Mouse (Mus musculus) forebrain, embryonic 13.5 days (tissue): ENCODE results near the gene Cnr2. TPM values are rescaled to one million over a fixed set of nuclear protein-coding genes. Genes with fewer than 3 reads are reported as not detected.
"Not testable (repeated sequence)": the region's sequence is repeated elsewhere in the genome, so short reads cannot be mapped to it uniquely, and the experiment has no call there.

Experiments
- ATAC-seq: fragments of 200-750 bp; cut with Nextera tagmentation; 2 replicates; pipeline ENCODE4 v1.8.0; 2017
- H3K27ac ChIP-seq: fragments of 300-500 bp; sonication (generic); 2 replicates; pipeline ENCODE4 v1.5.1; 2015; ENCODE audit warnings: inconsistent platforms, mild to moderate bottlenecking, moderate library complexity
- H3K27me3 ChIP-seq: fragments of 300-500 bp; sonication (generic); 2 replicates; pipeline ENCODE4 v1.6.1; 2015; ENCODE audit warnings: mild to moderate bottlenecking, inconsistent platforms
- H3K36me3 ChIP-seq: fragments of 300-500 bp; sonication (generic); 2 replicates; pipeline ENCODE4 v1.6.1; 2015; ENCODE audit warnings: mild to moderate bottlenecking, inconsistent platforms; ENCODE audit not compliant: poor library complexity, severe bottlenecking
- H3K4me1 ChIP-seq: fragments of 300-500 bp; sonication (generic); 2 replicates; pipeline ENCODE4 v1.6.1; 2015; ENCODE audit warnings: inconsistent platforms
- H3K4me2 ChIP-seq: fragments of 300-500 bp; sonication (generic); 2 replicates; pipeline ENCODE4 v1.6.1; 2015; ENCODE audit warnings: inconsistent platforms, mild to moderate bottlenecking, moderate library complexity
- H3K4me3 ChIP-seq: fragments of 300-500 bp; sonication (generic); 2 replicates; pipeline ENCODE4 v1.5.1; 2015; ENCODE audit warnings: mild to moderate bottlenecking, inconsistent platforms
- H3K9ac ChIP-seq: fragments of 300-500 bp; sonication (generic); 2 replicates; pipeline ENCODE4 v1.6.1; 2015; ENCODE audit warnings: mild to moderate bottlenecking, inconsistent platforms
- H3K9me3 ChIP-seq: fragments of 300-500 bp; sonication (generic); replicated peaks from 2 replicates; pipeline ENCODE4 v1.6.1; 2016; ENCODE audit warnings: inconsistent platforms
- WGBS: fragments of 180-500 bp; shearing (Covaris S2); methylation state at CpG from one replicate; pipeline ENCODE4 v1.1.7; 2015; 5-methylcytosine and 5-hydroxymethylcytosine counted together
- polyA plus RNA-seq: library from polyadenylated mRNA; unstranded; fragments of >200 nt; fragmentation: Nextera tagmentation; extraction: Ambion mirVana; gene quantifications from 2 replicates; pipeline ENCODE4 v1.2.1, GENCODE M21; 2015

Gene Cnr2
- polyA plus RNA-seq, 1 experiment from 2014 or later = 0.13 TPM

GRCm38 (mm10) chr4:135929405-135929804, 34.2 kb downstream of the Cnr2 start:
- Histone ChIP-seq H3K4me3 (no peak overlapping the region), H3K4me2 (no peak overlapping the region), H3K9me3 (no peaks in the 10 kb centered on the region), H3K9ac (no peak overlapping the region), H3K36me3 (peaks cover 40% of the 10 kb centered on the region), H3K27me3 (no peaks in the 10 kb centered on the region), H3K27ac (no peak overlapping the region), H3K4me1 (no peaks in the 10 kb centered on the region)
- 88% methylated on average over 5 of the region's 5 CpGs for WGBS
- no peak for ATAC-seq

GRCm38 (mm10) chr4:135929828-135930227, 34.6 kb downstream of the Cnr2 start:
- Histone ChIP-seq H3K27ac (no peak overlapping the region), H3K27me3 (no peaks in the 10 kb centered on the region), H3K9ac (no peak overlapping the region), H3K36me3 (peaks cover 36% of the 10 kb centered on the region), H3K4me2 (no peak overlapping the region), H3K9me3 (no peaks in the 10 kb centered on the region), H3K4me3 (no peak overlapping the region), H3K4me1 (no peaks in the 10 kb centered on the region)
- 91% methylated on average over 9 of the region's 9 CpGs for WGBS
- no peak for ATAC-seq

GRCm38 (mm10) chr4:135930239-135930638, 35.0 kb downstream of the Cnr2 start:
- ATAC-seq = no peak
- H3K27ac ChIP-seq = no peak overlapping the region

GRCm38 (mm10) chr4:135931832-135932231, 36.6 kb downstream of the Cnr2 start:
- WGBS = 60% methylated on average over 5 of the region's 5 CpGs
- 0 out of 2 replicates have a peak, but pooled peaks cover 5% of the 10 kb centered on the region for H3K4me1 ChIP-seq

More at GRCm38 (mm10) chr4:135930239-135930638, 35.0 kb downstream of the Cnr2 start:
- H3K36me3 ChIP-seq = peaks cover 36% of the 10 kb centered on the region
- H3K9me3 ChIP-seq = no peaks in the 10 kb centered on the region
- H3K4me1 ChIP-seq = 0 out of 2 replicates have a peak, but pooled peaks cover 2% of the 10 kb centered on the region
- H3K27me3 ChIP-seq = no peaks in the 10 kb centered on the region
- H3K4me2 ChIP-seq = no peak overlapping the region
- 96% methylated on average over 8 of the region's 8 CpGs for WGBS
- H3K4me3 ChIP-seq = no peak overlapping the region
- no peak overlapping the region for H3K9ac ChIP-seq

GRCm38 (mm10) chr4:135934708-135935500, 39.7 kb downstream of the Cnr2 start:
- Histone ChIP-seq H3K27me3 (no peaks in the 10 kb centered on the region), H3K27ac (no peak overlapping the region), H3K36me3 (peaks cover 46% of the 10 kb centered on the region), H3K4me2 (no peak overlapping the region), H3K9ac (no peak overlapping the region), H3K4me1 (0 out of 2 replicates have a peak, but pooled peaks cover 5% of the 10 kb centered on the region), H3K9me3 (no peaks in the 10 kb centered on the region), H3K4me3 (no peak overlapping the region)
- no peak for ATAC-seq
- WGBS = 49% methylated on average over 12 of the region's 12 CpGs

More at GRCm38 (mm10) chr4:135931832-135932231, 36.6 kb downstream of the Cnr2 start:
- H3K4me3 ChIP-seq = no peak overlapping the region
- ATAC-seq = no peak
- no peak overlapping the region for H3K4me2 ChIP-seq
- no peak overlapping the region for H3K9ac ChIP-seq
- H3K27me3 ChIP-seq = no peaks in the 10 kb centered on the region
- no peak overlapping the region for H3K27ac ChIP-seq
- H3K9me3 ChIP-seq = no peaks in the 10 kb centered on the region
- peaks cover 26% of the 10 kb centered on the region for H3K36me3 ChIP-seq

GRCm38 (mm10) chr4:135935502-135935901, 40.3 kb downstream of the Cnr2 start:
- H3K36me3 ChIP-seq = peaks cover 42% of the 10 kb centered on the region
- no peak overlapping the region for H3K27ac ChIP-seq
- no peak overlapping the region for H3K9ac ChIP-seq
- 67% methylated on average over 5 of the region's 5 CpGs for WGBS
- no peak overlapping the region for H3K4me2 ChIP-seq
- 0 out of 2 replicates have a peak, but pooled peaks cover 5% of the 10 kb centered on the region for H3K4me1 ChIP-seq
- no peaks in the 10 kb centered on the region for H3K27me3 ChIP-seq
- no peak for ATAC-seq
- no peak overlapping the region for H3K4me3 ChIP-seq
- H3K9me3 ChIP-seq = no peaks in the 10 kb centered on the region

- H3K4me2 ChIP-seq = no peak overlapping the region
- H3K27me3 ChIP-seq = no peaks in the 10 kb centered on the region
- no peaks in the 10 kb centered on the region for H3K9me3 ChIP-seq
- H3K4me3 ChIP-seq = no peak overlapping the region
- ATAC-seq = no peak
- peaks cover 33% of the 10 kb centered on the region for H3K36me3 ChIP-seq
- WGBS = 82% methylated on average over 7 of the region's 7 CpGs
- H3K4me1 ChIP-seq = 0 out of 2 replicates have a peak, but pooled peaks cover 5% of the 10 kb centered on the region
- H3K9ac ChIP-seq = no peak overlapping the region
- no peak overlapping the region for H3K27ac ChIP-seq
Measured at GRCm38 (mm10) chr4:135938858-135939257, 43.7 kb downstream of the Cnr2 start.

GRCm38 (mm10) chr4:135941026-135941425, 45.8 kb downstream of the Cnr2 start:
- H3K27me3 ChIP-seq, H3K27ac ChIP-seq, ATAC-seq, H3K4me2 ChIP-seq, H3K4me1 ChIP-seq, H3K9me3 ChIP-seq, H3K9ac ChIP-seq, H3K4me3 ChIP-seq: not testable (repeated sequence)
- WGBS = 82% methylated on average over 8 of the region's 8 CpGs
- H3K36me3 ChIP-seq = peaks cover 32% of the 10 kb centered on the region

GRCm38 (mm10) chr4:135942193-135942592, 47.0 kb downstream of the Cnr2 start:
- no peaks in the 10 kb centered on the region for H3K27me3 ChIP-seq
- 92% methylated on average over 6 of the region's 6 CpGs for WGBS
- no peak overlapping the region for H3K4me2 ChIP-seq
- no peak overlapping the region for H3K4me3 ChIP-seq
- H3K9ac ChIP-seq = no peak overlapping the region
- H3K36me3 ChIP-seq = peaks cover 32% of the 10 kb centered on the region
- no peak for ATAC-seq
- no peak overlapping the region for H3K27ac ChIP-seq
- H3K4me1 ChIP-seq = peaks cover 8% of the 10 kb centered on the region
- no peaks in the 10 kb centered on the region for H3K9me3 ChIP-seq

- no peak overlapping the region for H3K4me2 ChIP-seq
- no peaks in the 10 kb centered on the region for H3K9me3 ChIP-seq
- no peak overlapping the region for H3K9ac ChIP-seq
- ATAC-seq = no peak
- H3K4me3 ChIP-seq = no peak overlapping the region
- 52% methylated on average over 4 of the region's 4 CpGs for WGBS
- H3K27ac ChIP-seq = no peak overlapping the region
- peaks cover 27% of the 10 kb centered on the region for H3K36me3 ChIP-seq
- H3K27me3 ChIP-seq = no peaks in the 10 kb centered on the region
- H3K4me1 ChIP-seq = peaks cover 9% of the 10 kb centered on the region
Measured at GRCm38 (mm10) chr4:135943389-135943788, 48.2 kb downstream of the Cnr2 start.

- peak overlapping the region; percentile 64 for H3K27ac ChIP-seq
- ATAC-seq = peak; percentile 17
Measured at GRCm38 (mm10) chr4:135945706-135946105, 50.5 kb downstream of the Cnr2 start.

GRCm38 (mm10) chr4:135946278-135946658, 51.1 kb downstream of the Cnr2 start, which contains the start of gene Hmgcl:
Hmgcl (plus strand) TSS chr4:135946448.
- Histone ChIP-seq H3K36me3 (peaks cover 12% of the 10 kb centered on the region), H3K4me1 (peaks cover 12% of the 10 kb centered on the region), H3K4me2 (peak within 1 kb of the TSS; percentile 84), H3K27me3 (no peaks in the 10 kb centered on the region), H3K4me3 (peak within 1 kb of the TSS; percentile 79), H3K9ac (peak within 1 kb of the TSS; percentile 80), H3K27ac (peak within 1 kb of the TSS; percentile 64), H3K9me3 (0 out of 2 replicates have a peak, but pooled peaks cover under 1% of the 10 kb centered on the region)
- under 1% methylated on average over 23 of the region's 23 CpGs for WGBS
- ATAC-seq = peak; percentile 96

More at GRCm38 (mm10) chr4:135945706-135946105, 50.5 kb downstream of the Cnr2 start:
- 75% methylated on average over 10 of the region's 10 CpGs for whole genome bisulfite sequencing
- H3K9ac ChIP-seq = peak overlapping the region; percentile 31; the same call in 1 of the 2 replicates
- H3K4me1 ChIP-seq = peaks cover 12% of the 10 kb centered on the region
- no peaks in the 10 kb centered on the region for H3K9me3 ChIP-seq
- H3K4me2 ChIP-seq = peak overlapping the region; percentile 84
- H3K36me3 ChIP-seq = peaks cover 12% of the 10 kb centered on the region
- no peaks in the 10 kb centered on the region for H3K27me3 ChIP-seq
- H3K4me3 ChIP-seq = peak overlapping the region; percentile 79
